Mouse (Mus musculus) adrenal gland, adult 18-20 months (tissue): ENCODE data around the gene Ptrh1. TPM values are rescaled to one million over a fixed set of nuclear protein-coding genes. Genes with fewer than 3 reads are reported as not detected.
A peak's percentile ranks its signal among the peaks of the same experiment; 100 is the strongest.

ENCODE experiments used
- DNase-seq, 2 experiments: peaks; one replicate each; pipeline ENCODE4 v3.0.0; 2021 to 2022; ENCODE audit warnings: low spot score in 2 of 2
- long read RNA-seq, 2 experiments: library from polyadenylated mRNA; stranded (forward); transcript quantifications; one replicate each; pipeline ENCODE4 v2.0.0; 2021
- total RNA-seq, 2 experiments: library from RNA; stranded (reverse); gene quantifications; 1 replicate in 1 of 2; 2 replicates in 1 of 2; pipeline ENCODE4 v1.2.3; 2021

Ptrh1 gene
- total RNA-seq, result 1 to 10 TPM; 5.4 to 9.9 TPM
- long read RNA-seq, experiment 1, partial matches to known transcripts, result 0 of 1 reads
- long read RNA-seq, experiment 1, other reads (novel, unspliced or antisense), result 1 of 1 reads
- long read RNA-seq, experiment 2, transcript Ptrh1-201 (5 exons, 952 nt), result major isoform, 10 of 11 reads
- long read RNA-seq, experiment 2, partial matches to known transcripts, result 0 of 11 reads
- long read RNA-seq, experiment 2, other reads (novel, unspliced or antisense), result 1 of 11 reads

DNA sequence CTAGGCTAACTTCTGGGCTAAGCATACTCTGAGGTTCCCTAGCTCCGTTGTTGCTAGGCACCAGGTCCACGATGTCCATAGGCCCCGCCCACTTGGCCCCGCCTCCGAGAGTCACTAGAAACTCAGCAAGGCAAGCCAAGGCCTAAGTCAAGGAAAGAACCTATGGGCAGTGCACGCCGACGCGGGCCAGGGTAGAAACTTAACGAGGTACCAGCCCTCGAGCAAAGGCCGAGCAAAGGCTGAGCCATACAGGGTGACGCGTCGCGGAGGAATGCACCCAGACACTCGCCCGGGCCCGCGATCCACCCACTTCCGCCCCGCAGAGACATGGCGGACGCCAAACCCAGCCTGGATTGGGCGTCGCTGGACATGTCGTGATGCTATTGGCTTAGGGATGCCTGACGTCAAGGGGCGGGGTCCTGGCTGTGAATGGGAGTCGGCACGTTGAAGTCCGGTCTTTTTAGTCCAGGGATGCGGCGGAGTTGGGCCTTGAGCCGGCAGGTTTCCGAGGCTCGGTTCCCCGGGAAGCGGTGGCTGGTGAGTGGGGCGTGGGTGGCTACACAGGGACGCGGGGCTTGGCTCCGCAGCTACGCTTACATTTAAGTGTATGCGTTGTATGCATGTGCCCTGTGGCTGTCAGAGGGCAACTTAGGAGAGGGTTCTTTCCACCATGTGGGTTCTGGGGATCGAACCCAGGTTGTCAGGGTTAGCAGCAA is at the start of gene Ptrh1, which contains the start of gene Ttc16:
Gene Ptrh1 (plus strand): TSS at position 428 of the 716 bp plus-strand sequence.
Gene Ttc16 (minus strand): TSS at position 275 of the 716 bp plus-strand sequence.
- DNase-seq, result peak; percentile 97

DNA sequence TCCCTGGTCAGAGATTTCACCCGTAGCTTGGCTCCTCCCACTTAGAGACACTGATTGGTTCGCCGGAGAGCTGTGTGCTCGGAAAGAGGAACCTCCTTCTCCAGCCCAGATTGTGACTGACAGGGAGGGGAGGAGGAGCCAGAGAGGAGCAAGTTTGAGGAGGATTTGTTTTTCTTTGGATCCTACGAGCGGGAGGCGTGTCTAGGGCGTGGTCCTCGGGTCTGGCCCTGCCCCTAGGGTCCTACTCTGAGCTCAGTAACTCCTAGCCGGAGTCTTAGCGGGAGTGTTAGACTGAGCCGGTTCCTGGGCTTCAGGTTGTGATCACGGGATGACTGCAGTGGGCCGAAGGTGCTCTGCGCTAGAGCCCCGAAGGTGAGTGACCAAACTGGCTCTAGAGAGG is 48.2 kb upstream of the Ptrh1 start:
- DNase-seq, result peak; percentile 79 to 83

DNA sequence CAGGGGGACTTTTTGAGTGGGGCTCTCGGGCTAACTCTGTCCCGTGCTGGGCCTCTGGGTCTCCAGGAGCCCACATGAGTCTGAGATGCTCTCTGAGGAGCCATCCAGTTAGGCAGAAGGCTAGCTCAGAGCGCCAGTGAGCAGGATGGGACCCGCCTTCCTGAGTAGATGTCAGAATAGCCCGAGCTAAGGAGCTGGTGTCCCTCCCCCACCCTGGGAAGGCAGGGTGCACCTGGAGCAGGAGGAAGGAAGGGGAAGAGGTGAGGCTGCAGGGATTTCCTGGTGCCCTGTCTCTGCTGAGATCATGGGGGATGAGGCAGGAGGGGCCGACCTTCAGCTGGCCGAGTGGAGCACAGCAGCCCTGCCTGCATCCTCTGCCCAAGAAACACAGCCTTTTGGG is 47.1 kb upstream of the Ptrh1 start:
- DNase-seq, result no peak

DNA sequence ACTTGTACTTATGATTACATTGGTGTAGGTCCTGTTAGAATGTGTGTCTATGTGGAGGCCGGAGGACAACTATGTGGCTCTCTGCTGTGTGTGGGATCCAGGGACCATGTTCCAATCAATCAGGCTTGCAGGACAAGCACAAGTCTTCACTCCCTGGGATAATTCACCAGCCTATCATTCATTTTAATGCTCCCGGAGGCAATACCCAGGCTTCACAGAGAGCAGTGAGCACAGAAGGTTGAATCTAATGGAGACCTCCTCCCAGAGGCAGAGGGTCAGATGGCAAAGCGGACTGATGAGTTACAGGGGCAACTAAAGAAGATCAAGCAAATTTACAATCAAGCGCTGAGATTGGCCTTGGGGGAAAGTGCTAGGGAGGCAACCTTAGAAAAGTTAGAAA is 46.0 kb upstream of the Ptrh1 start:
- DNase-seq, result no peak

DNA sequence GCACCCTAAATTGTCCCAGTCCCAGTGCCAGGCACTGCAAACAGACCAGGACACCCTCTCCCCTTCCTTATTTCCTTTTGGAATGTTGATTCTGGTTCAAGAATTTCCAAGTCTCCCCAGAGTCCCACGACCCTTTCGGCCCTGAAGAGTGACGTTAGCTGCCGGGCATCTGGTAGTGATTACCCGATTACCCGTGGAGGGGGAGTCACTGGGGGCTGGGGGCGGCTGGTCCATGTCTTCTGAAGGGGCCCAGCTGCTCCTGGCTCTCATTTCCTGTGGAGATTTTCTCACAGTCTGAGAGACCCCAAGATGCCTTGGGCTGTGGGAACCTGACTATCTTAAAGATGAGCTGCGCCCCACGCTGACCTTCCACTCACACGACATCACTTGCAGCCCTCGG is 44.7 kb upstream of the Ptrh1 start:
- DNase-seq, result no peak

DNA sequence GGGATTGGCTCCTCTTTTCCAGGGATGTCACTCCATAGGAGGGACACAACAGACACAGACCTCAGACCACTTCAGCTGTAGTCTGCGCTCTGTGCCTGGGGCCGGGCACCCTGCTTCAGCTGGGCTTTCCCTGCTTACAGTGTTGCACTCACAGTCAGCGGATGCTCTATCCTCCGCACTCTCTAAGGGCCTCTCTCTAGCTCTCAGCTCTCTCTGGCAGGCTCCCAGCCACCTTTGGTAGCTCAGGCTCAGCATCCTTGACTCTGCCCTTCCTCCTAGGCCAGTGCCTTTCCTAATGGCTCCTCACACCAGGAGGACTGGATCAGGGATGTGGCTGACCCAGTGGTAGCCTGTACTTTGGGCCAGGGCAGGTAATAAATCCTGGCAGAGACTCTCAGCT is 43.7 kb upstream of the Ptrh1 start:
- no peak for DNase-seq

DNA sequence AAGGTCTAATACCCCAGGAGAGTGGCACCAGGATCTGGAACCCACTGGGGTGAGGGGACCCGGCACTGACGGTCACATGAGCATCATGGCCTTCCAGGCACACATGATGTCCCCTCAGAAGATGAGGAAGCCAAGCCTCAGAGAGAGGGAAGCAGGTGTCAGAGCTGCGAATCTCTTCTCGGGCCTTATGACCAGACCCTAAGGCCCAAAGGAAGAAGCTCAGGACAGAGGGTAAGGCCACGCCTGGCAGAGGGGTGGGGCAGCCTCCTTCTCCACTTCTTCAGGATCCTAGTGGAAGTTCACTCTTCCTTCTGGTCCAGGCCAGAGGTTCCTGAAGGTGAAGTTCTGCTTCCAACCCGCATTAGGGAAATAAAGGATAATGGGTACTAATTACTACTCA is 42.9 kb upstream of the Ptrh1 start:
- DNase-seq, result no peak

DNA sequence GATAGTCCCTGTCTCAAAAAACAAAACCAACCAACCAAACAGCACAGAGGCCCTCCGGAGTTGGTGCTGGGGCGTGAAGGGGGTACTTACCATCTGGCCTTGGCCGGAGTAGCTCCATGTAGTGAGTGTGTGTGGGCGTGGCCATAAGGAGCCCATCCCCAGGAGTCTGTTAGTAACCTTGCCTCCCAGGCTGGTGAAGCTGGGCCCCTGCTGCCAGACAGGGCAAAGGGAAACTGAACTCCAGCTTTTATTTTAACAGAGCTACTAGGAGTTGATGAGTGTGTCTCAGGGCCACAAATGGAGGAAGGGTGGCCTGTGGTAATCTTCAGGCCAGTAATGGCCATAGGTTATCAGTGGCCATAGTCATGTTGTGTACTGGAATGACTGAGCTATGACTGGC is 41.1 kb upstream of the Ptrh1 start:
- DNase-seq, result no peak

DNA sequence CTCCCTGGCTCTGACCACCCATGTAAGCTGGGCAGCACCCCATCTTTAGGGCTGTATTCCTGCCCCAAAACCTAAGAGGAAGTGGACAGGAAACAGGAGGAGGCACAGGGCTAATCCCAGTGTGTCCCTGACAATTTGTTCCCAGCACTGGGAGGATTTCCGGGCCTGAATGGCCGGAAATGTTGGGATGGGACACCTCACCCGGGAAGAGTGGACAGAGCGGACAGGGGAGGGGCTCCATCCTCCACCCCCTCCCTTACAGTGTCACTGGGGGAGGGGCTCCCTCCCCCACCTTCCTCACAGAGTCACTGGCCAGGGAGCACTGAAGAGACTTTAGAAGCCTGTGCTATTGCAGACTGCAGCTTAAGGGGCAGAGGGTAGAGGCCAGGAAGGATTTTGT is 40.7 kb upstream of the Ptrh1 start:
- no peak for DNase-seq

DNA sequence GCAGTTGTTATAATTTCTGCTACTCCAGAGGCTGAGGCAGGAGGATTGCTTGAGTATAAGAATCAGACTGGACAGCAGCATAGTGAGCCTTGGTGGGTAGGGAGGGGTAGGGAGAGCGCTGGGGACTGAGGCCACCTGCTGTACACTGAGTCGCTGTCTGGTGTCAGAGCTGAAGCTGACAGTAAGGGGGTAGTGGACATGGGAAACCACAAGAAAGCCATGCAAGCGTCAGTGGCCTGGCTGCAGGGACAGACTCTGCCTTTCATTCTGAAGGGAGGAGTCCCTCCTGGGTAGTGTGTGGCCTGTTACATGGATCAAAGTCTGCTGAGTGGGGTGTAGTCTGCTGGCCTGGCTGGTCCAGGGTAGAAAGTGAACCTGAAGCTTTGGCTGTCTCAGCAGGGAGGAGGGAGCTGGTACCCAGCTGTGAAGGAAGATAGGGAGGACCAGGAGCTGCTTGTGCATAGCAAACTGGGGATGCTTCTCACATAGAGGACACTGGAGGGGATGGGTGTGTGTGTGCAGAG is 39.2 kb upstream of the Ptrh1 start:
- DNase-seq, result no peak

DNA sequence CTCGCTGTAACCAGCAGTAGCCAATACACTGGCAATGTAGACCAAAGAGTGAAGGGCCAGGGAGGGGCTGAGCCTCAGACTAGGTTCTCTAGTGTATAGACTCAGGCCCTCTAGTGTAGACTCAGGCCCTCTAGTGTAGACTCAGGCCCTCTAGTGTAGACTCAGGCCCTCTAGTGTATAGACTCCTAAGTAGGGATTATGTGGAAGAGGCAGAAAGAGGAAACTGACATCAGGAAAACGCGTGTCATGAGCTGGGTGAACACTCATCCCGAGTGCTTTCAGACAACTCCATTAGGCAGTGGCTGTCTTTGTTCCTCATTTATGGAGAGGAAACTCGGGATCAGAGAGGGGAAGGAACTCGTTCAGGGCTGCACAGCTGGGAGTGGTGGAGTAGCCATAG is 38.6 kb upstream of the Ptrh1 start:
- DNase-seq, result no peak

DNA sequence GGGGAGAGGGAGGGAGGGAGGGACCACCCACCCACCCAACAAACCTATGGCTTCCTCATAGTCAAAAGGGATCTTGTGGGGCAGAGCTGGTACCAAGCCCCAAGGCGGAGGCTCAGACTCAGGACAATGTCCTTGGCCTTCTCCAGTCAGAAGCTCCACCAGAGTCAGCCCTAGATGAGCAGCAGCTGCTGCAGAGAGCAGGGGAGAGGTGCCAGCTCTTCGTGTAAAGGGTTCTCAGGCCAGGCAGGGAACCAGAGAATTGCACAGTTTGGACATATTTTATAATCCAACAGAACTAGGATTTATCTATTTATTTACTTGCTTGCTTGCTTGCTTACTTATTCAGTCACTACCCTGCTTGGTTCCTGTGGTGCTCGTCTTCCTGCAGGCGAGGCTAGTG is 36.3 kb upstream of the Ptrh1 start:
- no peak for DNase-seq

DNA sequence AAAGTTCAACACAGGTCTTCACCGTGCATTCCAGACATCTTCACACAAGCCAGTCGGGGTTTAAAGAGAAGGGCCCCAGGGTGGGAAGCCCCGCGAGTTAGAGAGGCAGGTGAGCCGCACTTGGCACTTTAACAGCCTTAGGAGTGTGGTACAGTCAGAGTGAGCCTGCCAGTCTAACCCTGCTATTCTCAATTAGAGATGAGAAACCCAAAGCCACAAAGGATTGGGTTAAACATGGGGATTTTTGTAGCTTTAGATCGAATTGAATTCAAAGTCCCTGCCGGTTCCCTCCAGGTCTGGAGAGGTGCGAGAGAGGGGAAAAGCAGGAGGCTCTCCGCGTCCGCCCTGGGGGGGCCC is 34.7 kb upstream of the Ptrh1 start, which contains the start of gene 6330409D20Rik:
Gene 6330409D20Rik (minus strand): TSS at position 101 of the 357 bp plus-strand sequence.
- no peak for DNase-seq

DNA sequence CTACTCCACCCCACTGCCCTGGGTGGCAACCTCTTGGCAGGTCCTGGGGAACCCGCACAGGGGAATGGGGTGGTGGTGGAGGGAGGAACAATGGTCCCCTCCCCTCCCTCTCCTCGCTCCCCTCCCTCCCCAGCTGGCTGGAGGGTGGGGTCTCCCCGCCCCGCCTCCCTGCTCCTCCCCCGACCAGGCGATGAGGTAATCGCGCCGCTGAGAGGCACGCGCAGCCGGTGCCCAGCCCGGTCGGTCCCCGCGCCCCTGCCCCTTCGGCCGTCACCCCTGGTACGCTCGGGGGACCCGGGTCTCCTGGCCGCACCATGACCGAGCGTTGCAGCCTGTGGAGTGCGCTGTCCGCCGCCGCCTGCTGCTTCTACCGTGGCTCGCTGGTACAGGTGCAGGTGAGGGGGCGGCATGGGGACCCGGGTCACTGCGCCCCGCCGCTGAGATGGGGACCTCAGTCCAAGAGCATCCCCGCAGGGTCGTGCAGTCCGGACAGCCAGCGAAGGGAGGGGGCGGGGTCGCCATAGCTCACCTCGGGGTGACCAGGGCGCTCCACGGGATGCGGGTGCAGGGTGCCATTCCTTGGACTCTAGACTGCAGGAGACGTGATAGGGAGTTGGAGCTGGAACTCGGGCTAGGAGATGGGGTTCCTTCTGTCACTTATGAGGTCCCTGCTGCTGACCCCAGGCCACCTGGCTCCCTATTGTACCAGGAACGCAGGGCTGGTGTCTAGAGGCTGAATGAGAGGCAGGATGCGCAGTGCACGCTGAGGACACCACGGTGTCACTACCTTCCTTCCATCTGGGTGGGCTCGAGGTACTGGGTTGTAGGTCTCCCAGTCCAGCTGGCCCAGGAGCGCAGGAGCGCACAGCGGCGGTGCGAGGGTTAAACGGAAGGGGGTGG is 34.1 kb upstream of the Ptrh1 start:
- DNase-seq, result peak in 1 of 2 experiments; percentile 61

DNA sequence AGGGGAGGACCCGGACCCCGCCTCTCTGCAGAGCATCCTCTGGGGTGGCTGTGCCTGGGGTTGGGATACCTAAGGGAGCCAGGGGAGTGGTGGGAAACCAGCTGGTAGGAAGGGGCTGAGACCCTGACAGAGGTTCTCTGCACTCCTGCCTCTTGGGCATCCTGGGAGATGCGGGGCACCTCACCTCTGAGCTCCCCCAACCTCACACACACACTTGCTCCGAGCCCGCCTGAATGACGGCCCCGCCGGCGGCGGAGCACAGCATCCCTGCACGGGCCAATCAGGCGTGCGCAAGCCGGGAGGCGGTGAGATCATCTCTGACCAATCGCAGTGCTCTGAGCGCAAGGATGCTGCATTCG is 33.4 kb upstream of the Ptrh1 start:
- no peak for DNase-seq

DNA sequence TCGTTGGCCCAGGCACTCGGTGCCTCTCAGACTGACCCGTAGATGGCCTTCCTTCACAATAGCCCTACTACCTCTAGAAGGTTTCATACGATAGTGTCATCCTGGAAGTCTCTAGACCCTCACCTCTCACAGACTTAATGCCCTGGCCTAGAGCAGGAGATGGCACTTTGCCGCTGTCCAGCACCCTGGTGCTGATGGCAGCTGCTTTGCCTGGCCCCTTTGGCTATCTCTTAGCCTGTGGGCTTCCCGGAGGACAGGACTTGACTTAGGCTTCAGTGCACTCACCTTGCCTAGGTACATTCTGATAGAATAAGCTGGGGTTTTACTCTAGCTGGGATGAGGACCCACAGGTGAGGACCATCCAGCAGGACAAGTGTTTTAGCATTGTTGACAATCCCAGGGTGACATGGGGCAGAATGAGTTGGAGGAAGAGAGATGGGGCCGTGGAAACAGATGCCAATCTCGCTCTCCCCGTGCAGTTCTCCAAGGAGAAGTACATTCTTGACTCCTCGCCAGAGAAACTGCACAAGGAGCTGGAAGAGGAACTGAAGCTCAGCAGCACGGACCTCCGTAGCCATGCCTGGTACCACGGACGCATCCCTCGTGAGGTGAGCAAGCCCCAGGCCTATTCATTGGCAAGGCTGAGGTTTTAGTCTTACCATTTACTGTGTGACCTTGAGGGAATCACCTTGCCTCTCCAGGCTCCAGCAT is 31.2 kb upstream of the Ptrh1 start:
- DNase-seq, result no peak

DNA sequence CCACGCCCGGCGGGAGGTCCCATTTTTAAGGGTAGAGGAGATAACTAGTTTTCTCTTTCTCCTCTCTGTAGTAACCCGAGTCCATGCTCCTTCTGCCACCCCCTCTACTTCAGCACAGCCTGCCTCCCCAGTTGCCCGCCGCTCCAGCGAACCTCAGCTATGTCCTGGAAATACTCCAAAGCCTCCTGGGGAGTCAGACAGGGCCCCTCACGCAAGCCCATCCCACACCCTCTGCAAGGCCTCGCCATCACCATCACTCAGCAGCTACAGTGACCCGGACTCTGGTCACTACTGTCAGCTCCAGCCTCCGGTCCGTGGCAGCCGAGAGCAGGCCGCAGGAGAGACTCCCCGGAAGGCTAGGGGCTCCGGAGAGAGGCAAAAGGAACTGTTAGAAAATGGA is 26.5 kb upstream of the Ptrh1 start:
- DNase-seq, result no peak

DNA sequence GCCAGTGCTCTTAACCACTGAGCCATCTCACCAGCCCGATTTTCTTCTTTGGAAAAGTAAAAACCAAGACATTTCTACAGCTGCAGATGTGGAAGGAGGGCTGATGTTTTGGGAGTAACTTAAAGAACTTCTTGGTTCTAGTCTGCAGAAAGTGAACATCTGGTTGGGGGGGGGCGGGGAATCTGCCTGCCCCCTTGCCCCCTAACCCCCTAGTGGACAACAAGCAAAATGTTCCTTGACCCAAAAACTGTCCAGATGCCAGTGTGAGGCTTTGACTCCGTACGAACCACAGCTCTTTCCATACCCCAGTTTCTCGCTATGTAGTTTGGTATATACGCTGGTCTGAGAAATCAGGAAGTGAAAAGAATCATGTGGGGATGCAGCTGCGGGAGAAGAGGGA is 25.4 kb upstream of the Ptrh1 start:
- DNase-seq, result no peak

DNA sequence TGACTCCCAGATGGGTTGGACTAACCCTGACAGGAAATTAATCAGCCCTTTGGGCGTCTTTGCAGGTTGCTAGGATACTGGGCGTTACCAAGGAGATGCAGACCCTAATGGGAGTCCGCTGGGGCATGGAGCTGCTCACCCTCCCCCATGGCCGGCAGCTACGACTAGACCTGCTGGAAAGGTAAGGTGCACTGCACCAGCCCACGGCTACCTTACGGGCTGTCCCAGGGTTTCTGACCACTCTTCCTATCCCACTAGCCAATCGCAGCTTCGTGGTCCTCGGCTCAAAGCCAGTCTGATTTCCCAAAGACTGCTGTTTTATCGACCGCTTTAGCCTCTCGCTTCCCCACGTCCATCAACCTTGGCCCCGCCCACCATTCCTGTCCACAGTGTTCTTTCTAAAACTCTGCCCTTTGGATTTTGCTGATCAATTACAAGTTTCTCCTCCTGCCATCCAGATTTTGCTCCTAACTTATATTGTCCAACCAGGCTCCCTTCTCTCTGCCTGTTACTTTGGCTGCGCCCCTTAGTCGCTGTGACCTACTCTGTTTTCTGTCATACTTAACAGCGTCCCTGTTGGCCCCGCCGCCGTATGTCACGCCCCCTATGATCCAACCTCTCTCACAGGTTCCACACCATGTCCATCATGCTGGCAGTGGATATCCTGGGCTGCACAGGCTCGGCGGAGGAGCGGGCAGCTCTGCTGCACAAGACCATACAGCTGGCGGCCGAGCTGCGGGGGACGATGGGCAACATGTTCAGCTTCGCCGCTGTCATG is 24.5 kb upstream of the Ptrh1 start:
- DNase-seq, result peak; percentile 57 to 60

DNA sequence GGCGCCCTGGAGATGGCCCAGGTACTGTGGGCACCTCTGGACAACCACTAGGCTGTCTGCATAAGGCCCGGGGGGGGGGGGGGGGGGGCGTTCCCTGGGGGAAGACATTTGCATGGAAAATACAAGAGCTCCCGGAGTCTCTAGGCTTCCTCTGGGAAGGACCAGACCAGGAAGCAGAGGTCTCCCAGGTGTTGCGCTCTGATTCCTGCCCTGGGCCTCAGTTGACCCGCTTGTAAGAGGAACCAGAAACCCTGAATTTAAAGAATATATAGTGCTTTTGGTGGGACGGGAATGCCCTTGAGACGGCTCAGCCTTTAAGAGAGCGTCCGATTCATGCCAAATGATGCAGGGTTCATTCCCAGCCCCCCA is 23.9 kb upstream of the Ptrh1 start:
- no peak for DNase-seq
